Mouse (Mus musculus) erythroblast, embryonic 14.5 days (primary cell): ENCODE results near the gene Btbd19.

Experiments used
- GATA1 ChIP-seq: IDR thresholded peaks from 2 replicates; pipeline ENCODE4 v1.6.1; 2012; ENCODE audit warnings: low read length, inconsistent platforms, mixed read lengths
- TAL1 ChIP-seq: IDR thresholded peaks from 3 replicates; pipeline ENCODE4 v1.6.1; 2012; ENCODE audit warnings: low read length, inconsistent platforms, mixed read lengths

- no peak for TF ChIP-seq GATA1
- TF ChIP-seq TAL1: no peak
Measured at GRCm38 (mm10) chr4:117100036-117100435, 25.5 kb downstream of the Btbd19 start.
